Mouse (Mus musculus) heart, adult 18-20 months (tissue): ENCODE results near the gene Mtln. TPM values are rescaled to one million over a fixed set of nuclear protein-coding genes. Genes with fewer than 3 reads are reported as not detected.

Source experiments
- DNase-seq, 2 experiments: peaks; one replicate each; pipeline ENCODE4 v3.0.0; 2021 to 2022; ENCODE audit warnings: mixed read lengths in 1 of 2
- total RNA-seq, 2 experiments: library from RNA; stranded (reverse); gene quantifications; 2 replicates each; pipeline ENCODE4 v1.2.3; 2021

Gene Mtln
- total RNA-seq, 2 experiments from 2014 or later: 53.2 to 69.3 TPM

DNA sequence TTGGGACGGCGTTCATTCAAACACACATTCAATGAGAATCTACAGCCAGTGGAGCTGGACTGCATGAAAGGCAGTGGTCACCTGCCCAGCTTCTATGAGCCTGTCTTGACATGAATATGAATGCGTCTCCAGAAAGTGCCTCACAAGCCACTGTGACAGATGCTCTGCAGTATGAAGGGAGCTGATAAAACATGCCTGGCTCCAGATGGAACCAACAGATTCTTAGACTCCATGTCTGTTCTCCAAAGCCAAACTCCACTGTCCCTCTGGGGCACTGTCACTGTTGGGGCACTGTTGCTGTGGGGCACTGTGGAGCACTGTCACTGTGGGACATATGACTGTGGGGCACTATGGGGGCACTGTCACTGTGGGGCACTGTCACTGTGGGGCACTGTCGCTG lies 38.2 kb downstream of the Mtln start:
- DNase-seq: no peak

GRCm38 (mm10) chr2:127751849-127752610 lies 40.3 kb downstream of the Mtln start:
- no peak for DNase-seq

GRCm38 (mm10) chr2:127749376-127749775 lies 42.9 kb downstream of the Mtln start:
- DNase-seq: no peak

DNA sequence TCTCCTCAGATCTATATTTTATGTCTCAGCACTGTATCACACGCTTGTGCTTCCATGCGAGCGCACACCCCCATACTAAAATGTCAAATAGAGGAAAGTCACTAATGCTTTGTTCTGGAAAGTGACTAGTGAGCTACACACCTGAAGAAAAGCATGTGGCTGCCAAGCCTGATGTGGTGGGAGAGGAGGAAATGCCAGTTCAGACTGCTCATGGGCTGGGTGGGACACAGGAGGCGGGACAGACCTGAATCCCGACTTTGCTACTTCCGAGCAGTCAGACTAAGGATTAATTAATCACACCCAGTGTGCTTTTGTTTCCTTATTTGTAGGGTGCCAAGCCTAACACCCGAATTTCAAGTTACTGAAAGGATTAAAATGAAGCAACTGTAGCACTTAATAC lies 44.0 kb downstream of the Mtln start:
- no peak for DNase-seq

DNA sequence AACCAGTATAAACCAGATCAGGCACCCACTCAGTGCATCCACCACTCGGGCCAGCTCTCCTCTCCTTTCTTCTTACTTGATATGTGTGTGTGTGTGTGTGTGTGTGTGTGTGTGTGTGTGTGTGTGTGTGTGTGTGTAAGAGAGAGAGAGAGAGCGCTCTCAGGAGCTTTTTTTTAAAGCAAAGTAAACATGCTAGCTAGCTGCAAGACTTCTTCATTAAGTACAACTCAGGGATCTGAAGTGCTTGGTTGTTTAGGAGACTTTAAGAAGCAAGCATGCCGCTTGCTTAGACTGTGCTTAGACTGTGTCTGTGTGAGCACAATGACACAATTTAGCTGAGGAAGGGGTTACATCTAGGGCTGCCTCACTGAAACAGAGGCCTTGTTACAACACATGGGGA lies 49.7 kb downstream of the Mtln start:
- DNase-seq: no peak

Other genes with a start within 250 kb of the Mtln start
- gene Zfp661, start 205.4 kb downstream of the Mtln start, total RNA-seq: 1 to 10 TPM; 1.8 to 2.2 TPM
- 10 to 100 TPM; 78.3 to 93.4 TPM for gene Mrps5, start 205.3 kb downstream of the Mtln start, total RNA-seq
- gene Mal, start 135.8 kb downstream of the Mtln start, total RNA-seq: 10 to 100 TPM; 15.6 to 19.0 TPM
- 1 to 10 TPM; 6.7 to 7.0 TPM for gene Mall, start 62.6 kb downstream of the Mtln start, total RNA-seq
- gene Nphp1, start 3.6 kb downstream of the Mtln start, total RNA-seq: 1 to 10 TPM; 7.6 to 9.4 TPM
- gene Bub1, start 39.4 kb upstream of the Mtln start, total RNA-seq: under 1 TPM; 0.22 to 0.44 TPM
- not detected for gene Acoxl, start 46.4 kb upstream of the Mtln start, total RNA-seq